Mouse (Mus musculus) stomach, embryonic 14.5 days (tissue): ENCODE data around the gene Rhoq. TPM values are rescaled to one million over a fixed set of nuclear protein-coding genes. Genes with fewer than 3 reads are reported as not detected.

ENCODE experiments used
- ATAC-seq: fragments of 200-750 bp; cut with Nextera tagmentation; 2 replicates; pipeline ENCODE4 v1.8.0; 2017; ENCODE audit warnings: low read depth, moderate TSS enrichment; ENCODE audit not compliant: insufficient number of reproducible peaks, insufficient read depth, low FRiP score
- H3K27ac ChIP-seq: fragments of 300-500 bp; sonication (generic); 2 replicates; pipeline ENCODE4 v1.5.1; 2014; ENCODE audit warnings: mild to moderate bottlenecking, low read length, moderate library complexity, mixed read lengths
- H3K27me3 ChIP-seq: fragments of 300-500 bp; sonication (generic); 2 replicates; pipeline ENCODE4 v1.6.1; 2014; ENCODE audit warnings: low read length, control low read depth, mixed read lengths; ENCODE audit not compliant: control insufficient read depth, insufficient read depth
- H3K36me3 ChIP-seq: fragments of 300-500 bp; sonication (generic); 2 replicates; pipeline ENCODE4 v1.6.1; 2014; ENCODE audit warnings: mild to moderate bottlenecking, control low read depth, low read length, moderate library complexity, mixed read lengths; ENCODE audit not compliant: control insufficient read depth, insufficient read depth
- H3K4me1 ChIP-seq: fragments of 300-500 bp; sonication (generic); 2 replicates; pipeline ENCODE4 v1.6.1; 2014; ENCODE audit warnings: low read length, control low read depth, mixed read lengths; ENCODE audit not compliant: control insufficient read depth, insufficient read depth
- H3K4me2 ChIP-seq: fragments of 300-500 bp; sonication (generic); replicated peaks from 2 replicates; pipeline ENCODE4 v1.6.1; 2014; ENCODE audit warnings: low read depth, low read length, control low read depth
- H3K4me3 ChIP-seq: fragments of 300-500 bp; sonication (generic); 2 replicates; pipeline ENCODE4 v1.5.1; 2014; ENCODE audit warnings: low read depth, low read length, control low read depth
- H3K9ac ChIP-seq: fragments of 300-500 bp; sonication (generic); replicated peaks from 2 replicates; pipeline ENCODE4 v1.6.1; 2014; ENCODE audit warnings: low read depth, mild to moderate bottlenecking, control low read depth, low read length, moderate library complexity, mixed read lengths
- H3K9me3 ChIP-seq: fragments of 300-500 bp; sonication (generic); 2 replicates; pipeline ENCODE4 v1.6.1; 2016; ENCODE audit warnings: low read depth, low read length, control low read depth; ENCODE audit not compliant: control insufficient read depth
- WGBS: fragments of 180-500 bp; shearing (Covaris S2); extraction: QIAGEN DNeasy Blood & Tissue Kit; methylation state at CpG from one replicate; pipeline ENCODE4 v1.1.7; 2014; 5-methylcytosine and 5-hydroxymethylcytosine counted together
- polyA plus RNA-seq: library from polyadenylated mRNA; unstranded; fragments of >200 nt; fragmentation: Nextera tagmentation; extraction: Ambion mirVana; gene quantifications from 2 replicates; pipeline ENCODE4 v1.2.1, GENCODE M21; 2014

The Rhoq gene
- polyA plus RNA-seq, 1 experiment from 2014 or later = 22.1 TPM

DNA sequence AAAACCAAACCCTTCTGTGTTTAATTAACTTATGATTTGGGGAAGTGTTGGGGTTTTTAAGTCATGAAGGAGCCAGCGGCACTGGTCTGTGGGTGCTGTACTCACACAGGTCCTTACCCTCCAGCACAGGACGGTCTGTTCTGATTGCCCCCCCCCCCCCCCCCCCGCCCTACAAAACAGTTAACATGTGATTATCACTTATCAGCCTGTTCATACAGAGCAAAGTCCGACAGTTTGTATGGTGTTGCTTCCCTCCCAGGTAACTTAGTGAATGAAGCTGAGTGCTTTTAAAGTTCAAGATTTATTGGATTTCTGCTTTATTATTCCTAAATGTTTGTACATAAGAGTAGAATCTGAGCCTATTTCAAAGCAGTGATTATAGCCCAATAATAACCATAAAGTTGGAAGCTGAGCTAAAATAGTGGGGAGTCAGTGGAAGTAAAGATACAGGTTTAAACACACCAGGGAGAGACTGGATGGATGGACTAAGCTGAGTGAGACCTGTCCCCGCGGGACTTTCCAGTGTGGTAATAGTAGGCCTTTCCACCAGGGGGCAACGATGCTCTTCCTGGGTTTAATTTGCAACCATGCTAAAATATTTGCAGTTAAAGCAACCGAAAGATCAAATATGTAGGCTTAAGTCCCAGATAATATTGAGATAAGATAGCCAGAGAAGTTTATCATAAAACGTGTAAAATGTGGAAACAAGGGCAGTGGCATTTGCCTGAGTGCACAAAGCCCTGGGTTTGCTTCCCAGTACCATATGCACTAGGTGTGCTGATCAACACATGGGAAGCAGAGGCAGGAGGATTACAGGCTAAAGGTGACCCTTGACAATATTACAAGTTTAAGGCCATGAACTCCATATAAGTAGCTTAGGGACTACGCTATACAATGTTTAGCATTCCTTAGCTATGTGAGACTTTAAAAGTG, 73.5 kb downstream of the Rhoq start:
- WGBS = 48% methylated on average over 10 of the region's 10 CpGs
- H3K36me3 ChIP-seq = peaks cover 15% of the 10 kb centered on the region
- H3K9me3 ChIP-seq = no peaks in the 10 kb centered on the region
- ATAC-seq = no peak
- H3K4me2 ChIP-seq = no peak overlapping the region
- H3K4me1 ChIP-seq = no peaks in the 10 kb centered on the region
- H3K9ac ChIP-seq = no peak overlapping the region
- no peak overlapping the region for H3K4me3 ChIP-seq
- H3K27me3 ChIP-seq = no peaks in the 10 kb centered on the region
- no peak overlapping the region for H3K27ac ChIP-seq

DNA sequence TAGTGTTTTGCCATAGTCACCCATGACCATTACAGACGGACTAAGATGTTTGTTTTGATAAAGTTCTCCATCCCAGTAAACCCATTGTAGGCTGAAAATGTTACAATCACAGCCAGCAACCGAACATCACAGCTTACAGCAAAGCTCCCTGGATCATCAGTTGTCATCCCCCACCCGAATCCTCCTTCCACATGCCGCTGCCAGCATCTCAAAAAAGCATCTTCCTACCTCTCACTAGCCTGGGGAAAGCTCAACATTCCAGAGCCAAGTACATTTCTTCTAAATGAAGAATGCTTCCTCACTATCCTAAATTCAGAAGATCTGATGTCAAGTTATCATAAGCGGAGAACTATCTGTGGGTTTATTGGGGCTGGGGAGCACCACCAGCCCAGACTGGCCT, 75.6 kb downstream of the Rhoq start:
- Histone ChIP-seq H3K4me3 (no peak overlapping the region), H3K4me2 (no peak overlapping the region), H3K9me3 (no peaks in the 10 kb centered on the region), H3K36me3 (peaks cover 10% of the 10 kb centered on the region), H3K9ac (no peak overlapping the region), H3K27me3 (no peaks in the 10 kb centered on the region), H3K4me1 (no peaks in the 10 kb centered on the region), H3K27ac (no peak overlapping the region)
- no peak for ATAC-seq
- WGBS = 85% methylated on average over 5 of the region's 5 CpGs

DNA sequence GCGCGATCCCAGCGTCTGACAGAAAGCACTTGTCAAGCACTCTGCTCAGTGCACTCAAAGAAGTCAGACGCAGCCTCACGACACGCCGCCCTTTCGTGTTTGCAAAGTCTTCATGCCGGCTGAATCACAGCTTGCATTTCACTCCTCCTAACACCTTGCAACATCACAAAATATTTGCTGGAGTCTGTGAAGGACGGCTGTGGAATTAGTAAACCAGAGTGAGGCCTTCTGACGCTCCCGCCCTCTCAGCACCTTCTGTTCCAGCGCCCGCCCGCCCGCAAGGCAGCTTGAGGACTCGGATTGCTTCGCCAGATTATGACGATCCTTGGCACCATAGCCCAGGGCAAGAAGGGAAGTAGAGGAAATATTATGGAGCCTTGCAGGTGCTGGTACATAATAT, 78.9 kb downstream of the Rhoq start:
- 59% methylated on average over 19 of the region's 19 CpGs for WGBS
- peaks cover 2% of the 10 kb centered on the region; the same call in 1 of the 2 replicates for H3K36me3 ChIP-seq
- H3K4me3 ChIP-seq = no peak overlapping the region
- H3K4me1 ChIP-seq = no peaks in the 10 kb centered on the region
- no peaks in the 10 kb centered on the region for H3K27me3 ChIP-seq
- H3K27ac ChIP-seq = no peak overlapping the region
- no peak overlapping the region for H3K4me2 ChIP-seq
- no peak overlapping the region for H3K9ac ChIP-seq
- ATAC-seq = no peak
- no peaks in the 10 kb centered on the region for H3K9me3 ChIP-seq

DNA sequence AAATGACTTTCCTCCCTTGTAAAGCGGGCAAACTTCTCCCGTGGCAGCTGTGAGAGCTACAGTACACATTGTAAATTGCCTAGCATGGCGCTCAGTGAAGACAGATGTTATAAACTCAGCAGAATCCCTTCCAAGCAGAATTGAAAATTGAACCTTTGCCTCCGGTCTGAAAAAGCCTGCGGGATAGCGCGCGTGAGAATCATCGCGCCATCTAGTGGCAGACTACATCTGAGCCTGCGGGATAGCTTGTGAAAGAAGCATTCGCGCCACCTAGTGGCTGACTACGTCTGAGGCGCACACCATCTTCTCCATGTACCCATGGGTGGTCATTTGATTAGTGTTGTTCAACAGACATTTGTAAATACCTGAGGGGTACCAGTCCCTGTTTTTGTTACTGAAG, 81.5 kb downstream of the Rhoq start:
- Histone ChIP-seq H3K27me3 (no peaks in the 10 kb centered on the region), H3K27ac (no peak overlapping the region), H3K36me3 (no peaks in the 10 kb centered on the region), H3K4me2 (no peak overlapping the region), H3K9me3 (no peaks in the 10 kb centered on the region), H3K4me3 (no peak overlapping the region), H3K4me1 (no peaks in the 10 kb centered on the region), H3K9ac (no peak overlapping the region)
- ATAC-seq = peak; percentile 56; the same call in 1 of the 2 replicates
- 1% methylated on average over 15 of the region's 15 CpGs for WGBS

DNA sequence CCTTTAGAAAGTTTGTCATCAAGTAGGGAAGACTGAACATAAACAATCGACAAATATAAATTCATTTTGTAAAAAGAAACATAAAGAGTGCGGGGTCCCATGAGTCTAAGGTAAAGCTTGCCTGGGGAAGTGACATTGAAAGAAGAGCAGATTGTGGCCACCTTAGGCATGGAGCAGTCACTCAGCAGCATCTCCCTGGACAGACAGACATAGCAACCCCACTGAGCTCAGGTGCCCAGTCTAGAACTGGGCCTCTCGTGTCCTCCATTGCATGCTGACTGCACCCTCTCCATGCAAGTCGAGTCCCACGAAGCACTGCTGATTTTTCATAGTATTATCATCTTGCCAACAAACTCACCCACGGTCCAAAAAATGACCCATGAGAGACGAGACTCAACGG, 81.9 kb downstream of the Rhoq start:
- H3K36me3 ChIP-seq = no peaks in the 10 kb centered on the region
- H3K4me3 ChIP-seq = no peak overlapping the region
- ATAC-seq = no peak
- no peaks in the 10 kb centered on the region for H3K9me3 ChIP-seq
- no peak overlapping the region for H3K27ac ChIP-seq
- H3K27me3 ChIP-seq = no peaks in the 10 kb centered on the region
- H3K4me1 ChIP-seq = no peaks in the 10 kb centered on the region
- no peak overlapping the region for H3K4me2 ChIP-seq
- 84% methylated on average over 8 of the region's 8 CpGs for WGBS
- H3K9ac ChIP-seq = no peak overlapping the region

Other genes starting within 250 kb of the Rhoq start
- gene Epas1, start 209.4 kb upstream of the Rhoq start, polyA plus RNA-seq = 8.4 and 9.5 TPM in 2 replicates
- gene Tmem247, start 45.7 kb upstream of the Rhoq start, polyA plus RNA-seq = not detected in 2 replicates
- gene Atp6v1e2, start 15.2 kb upstream of the Rhoq start, polyA plus RNA-seq = not detected in 2 replicates
- 46.4 and 47.4 TPM in 2 replicates for gene Pigf, start 62.3 kb downstream of the Rhoq start, polyA plus RNA-seq
- gene Cript, start 62.5 kb downstream of the Rhoq start, polyA plus RNA-seq = 132 and 142 TPM in 2 replicates
- gene Socs5, start 144.6 kb downstream of the Rhoq start, polyA plus RNA-seq = 15.2 and 15.9 TPM in 2 replicates